Mouse (Mus musculus) fat pad, adult 2 months (tissue): ENCODE measurements around the gene Btnl9.
A peak's percentile ranks its signal among the peaks of the same experiment; 100 is the strongest.
"Not testable (repeated sequence)": the region's sequence is repeated elsewhere in the genome, so short reads cannot be mapped to it uniquely, and the experiment has no call there.

ENCODE experiments used
- DNase-seq: peaks from one replicate; pipeline ENCODE4 v3.0.0-alpha.2; 2011; ENCODE audit warnings: low read depth, low spot score; ENCODE audit errors: extremely low read depth

Btnl9 gene

GRCm38 (mm10) chr11:49186955-49187488, at the start of gene Btnl9:
TSS of gene Btnl9 (minus strand) at chr11:49187159.
- no peak for DNase-seq

- DNase-seq, result peak; percentile 56
Measured at GRCm38 (mm10) chr11:49235459-49236207, 48.7 kb upstream of the Btnl9 start.

- no peak for DNase-seq
Measured at GRCm38 (mm10) chr11:49232781-49233180, 45.8 kb upstream of the Btnl9 start.

GRCm38 (mm10) chr11:49224455-49224854, 37.5 kb upstream of the Btnl9 start:
- DNase-seq, result no peak

GRCm38 (mm10) chr11:49219271-49219670, 32.3 kb upstream of the Btnl9 start:
- no peak for DNase-seq

GRCm38 (mm10) chr11:49213505-49213904, 26.5 kb upstream of the Btnl9 start:
- no peak for DNase-seq

- DNase-seq, result no peak
Measured at GRCm38 (mm10) chr11:49212577-49212976, 25.6 kb upstream of the Btnl9 start.

GRCm38 (mm10) chr11:49207495-49207894, 20.5 kb upstream of the Btnl9 start:
- DNase-seq, result no peak

- DNase-seq, result no peak
Measured at GRCm38 (mm10) chr11:49205080-49205590, 18.2 kb upstream of the Btnl9 start.

GRCm38 (mm10) chr11:49203771-49204497, 17.0 kb upstream of the Btnl9 start:
- DNase-seq, result no peak

- no peak for DNase-seq
Measured at GRCm38 (mm10) chr11:49203129-49203768, 16.3 kb upstream of the Btnl9 start, which contains the start of gene Zfp62. TSS of gene Zfp62 (plus strand) at chr11:49203292.

GRCm38 (mm10) chr11:49202523-49203061, 15.6 kb upstream of the Btnl9 start:
- no peak for DNase-seq

GRCm38 (mm10) chr11:49202071-49202470, 15.1 kb upstream of the Btnl9 start:
- DNase-seq, result no peak

GRCm38 (mm10) chr11:49201142-49201541, 14.2 kb upstream of the Btnl9 start:
- DNase-seq, result no peak

GRCm38 (mm10) chr11:49200666-49201065, 13.7 kb upstream of the Btnl9 start:
- DNase-seq, result no peak

GRCm38 (mm10) chr11:49195819-49196322, 8.9 kb upstream of the Btnl9 start:
- no peak for DNase-seq

- DNase-seq, result not testable (repeated sequence)
Measured at GRCm38 (mm10) chr11:49194771-49195170, 7.8 kb upstream of the Btnl9 start.

- no peak for DNase-seq
Measured at GRCm38 (mm10) chr11:49191083-49191482, 4.1 kb upstream of the Btnl9 start.

- DNase-seq, result no peak
Measured at GRCm38 (mm10) chr11:49189737-49190136, 2.8 kb upstream of the Btnl9 start.

GRCm38 (mm10) chr11:49187701-49188100, 742 bp upstream of the Btnl9 start:
- DNase-seq, result no peak

GRCm38 (mm10) chr11:49186452-49186851, 507 bp downstream of the Btnl9 start:
- no peak for DNase-seq
